22 mouse cellular contexts compared by ENCODE assay signal in genomic region chr5:92107282-92107681, GRCm38 (mm10). TPM values are rescaled to one million over a fixed set of nuclear protein-coding genes. Genes with fewer than 3 reads are reported as not detected.
DNase-seq lines count a peak whose midpoint lies in the region; ATAC-seq and TF ChIP-seq lines count a peak whose summit lies in the region.
"Had no signal": no experiment of that assay in that cellular context is flagged by ENCODE, and none has a peak within 500 bp of the region (broad histone marks: within the 10 kb centered on the region; RNA-seq: fewer than 3 reads in every experiment).

No protein-coding gene starts in this region.

- TF ChIP-seq CTCF in lung, embryonic 14.5 days (IDR thresholded peaks at IDR 0.05; ENCODE audit: low read depth) = no peak

- 77% methylated on average over 4 of the region's 4 CpGs for WGBS in lung, embryonic 14.5 days
- 87% methylated on average over 4 of the region's 4 CpGs for WGBS in hindbrain, embryonic 11.5 days

- DNase-seq in lung, embryonic 14.5 days = peak; percentile 10
- DNase-seq in lung, postnatal 4 days = no peak
- DNase-seq in ES-E14 (ENCODE audit: low read depth, low spot score) = no peak
- no peak for DNase-seq in embryo, embryonic 9.5 days (ENCODE audit: extremely low spot score)
- no peak for DNase-seq in hindbrain, embryonic 11.5 days (ENCODE audit: low spot score)
- DNase-seq in urinary bladder, postnatal 25 days (ENCODE audit: low spot score) = no peak
- DNase-seq: adrenal gland, adult 8-10 months; cerebellum, adult 8-10 months; cerebellum, postnatal 36 days; gastrocnemius, postnatal 14 days; kidney, postnatal 36 days; right cerebral cortex, postnatal 14 days had no signal

- in situ Hi-C loops in ES-E14 (cut with MboI; ENCODE audit: low sequenced_read_pairs in 2 of 2, unreplicated experiment in 2 of 2) = no loop called here

- no peaks in the 10 kb centered on the region for H3K9me3 ChIP-seq in lung, embryonic 14.5 days (ENCODE audit: low read depth, low read length)
- H3K9me3 ChIP-seq in ES-E14 (ENCODE audit: control insufficient read depth, insufficient read depth, low read depth, low read length) = no peaks in the 10 kb centered on the region
- H3K9me3 ChIP-seq in hindbrain, embryonic 11.5 days (ENCODE audit: control insufficient read depth, low read length) = no peaks in the 10 kb centered on the region
- H3K9me3 ChIP-seq: embryonic facial prominence, embryonic 15.5 days; forebrain, embryonic 15.5 days; G1E; hindbrain, embryonic 10.5 days; midbrain, embryonic 12.5 days had no signal

- H3K36me3 ChIP-seq in lung, embryonic 14.5 days (ENCODE audit: insufficient read depth) = no peaks in the 10 kb centered on the region
- H3K36me3 ChIP-seq in ES-E14 (ENCODE audit: control insufficient read depth, insufficient read depth, low read length, poor library complexity, severe bottlenecking) = no peaks in the 10 kb centered on the region
- no peaks in the 10 kb centered on the region for H3K36me3 ChIP-seq in hindbrain, embryonic 11.5 days (ENCODE audit: control insufficient read depth, insufficient read depth, low read length)
- H3K36me3 ChIP-seq: embryonic facial prominence, embryonic 15.5 days; forebrain, embryonic 15.5 days; G1E; hindbrain, embryonic 10.5 days; midbrain, embryonic 12.5 days had no signal

- no peak overlapping the region for H3K27ac ChIP-seq in lung, embryonic 14.5 days (ENCODE audit: low read depth)
- peak overlapping the region; percentile 96 for H3K27ac ChIP-seq in ES-E14 (ENCODE audit: insufficient read depth, low read depth, low read length, poor library complexity, severe bottlenecking)
- H3K27ac ChIP-seq in hindbrain, embryonic 11.5 days (ENCODE audit: low read depth, low read length) = no peak overlapping the region
- H3K27ac ChIP-seq: embryonic facial prominence, embryonic 15.5 days; forebrain, embryonic 15.5 days; hindbrain, embryonic 10.5 days; left cerebral cortex, adult 2 months; liver, embryonic 14.5 days; midbrain, embryonic 12.5 days had no signal

- H3K9ac ChIP-seq in lung, embryonic 14.5 days = no peak overlapping the region
- no peak overlapping the region for H3K9ac ChIP-seq in ES-E14 (ENCODE audit: insufficient read depth, low read depth, low read length, poor library complexity, severe bottlenecking)
- no peak overlapping the region for H3K9ac ChIP-seq in hindbrain, embryonic 11.5 days (ENCODE audit: low read depth, low read length)
- H3K9ac ChIP-seq: embryonic facial prominence, embryonic 15.5 days; forebrain, embryonic 15.5 days; liver, embryonic 14.5 days; midbrain, embryonic 12.5 days had no signal

- ATAC-seq in lung, embryonic 14.5 days (ENCODE audit: insufficient read depth) = no peak
- peak; percentile 76 for ATAC-seq in granulocyte monocyte progenitor cell, adult 5-6 weeks (replicated peaks; ENCODE audit: poor library complexity, severe bottlenecking)
- no peak for ATAC-seq in hindbrain, embryonic 11.5 days (ENCODE audit: low FRiP score)
- ATAC-seq: hindbrain, postnatal 0 days; Patski had no signal

- no peak overlapping the region for H3K4me3 ChIP-seq in lung, embryonic 14.5 days (ENCODE audit: low read depth, low read length)
- no peak overlapping the region for H3K4me3 ChIP-seq in ES-E14 (ENCODE audit: insufficient read depth in 1 of 2, low read depth in 1 of 2, low read length in 2 of 2, poor library complexity in 1 of 2, severe bottlenecking in 1 of 2)
- H3K4me3 ChIP-seq in hindbrain, embryonic 11.5 days (ENCODE audit: low read depth, low read length) = no peak overlapping the region
- H3K4me3 ChIP-seq: embryonic facial prominence, embryonic 15.5 days; forebrain, embryonic 15.5 days; hindbrain, embryonic 10.5 days; left cerebral cortex, adult 2 months; midbrain, embryonic 12.5 days had no signal

- no peaks in the 10 kb centered on the region for H3K4me1 ChIP-seq in lung, embryonic 14.5 days (ENCODE audit: insufficient read depth)
- H3K4me1 ChIP-seq in ES-E14 (ENCODE audit: control insufficient read depth in 2 of 2, insufficient read depth in 2 of 2, low read length in 2 of 2, poor library complexity in 1 of 2) = peaks cover 3 to 16% of the 10 kb centered on the region in 2 experiments
- no peaks in the 10 kb centered on the region for H3K4me1 ChIP-seq in hindbrain, embryonic 11.5 days (replicated peaks; ENCODE audit: control insufficient read depth, insufficient read depth, low read length)

- H3K27me3 ChIP-seq in lung, embryonic 14.5 days (ENCODE audit: insufficient read depth, low read length) = no peaks in the 10 kb centered on the region
- H3K27me3 ChIP-seq in hindbrain, embryonic 11.5 days (ENCODE audit: control insufficient read depth, insufficient read depth, low read length) = no peaks in the 10 kb centered on the region
- H3K27me3 ChIP-seq: embryonic facial prominence, embryonic 15.5 days; forebrain, embryonic 15.5 days; Patski had no signal

- no peak overlapping the region for H3K4me2 ChIP-seq in lung, embryonic 14.5 days
- H3K4me2 ChIP-seq in hindbrain, embryonic 11.5 days (replicated peaks; ENCODE audit: low read depth, low read length) = no peak overlapping the region
- H3K4me2 ChIP-seq: embryonic facial prominence, embryonic 15.5 days; forebrain, embryonic 15.5 days; midbrain, embryonic 12.5 days had no signal

TF ChIP-seq in ES-E14, 5 proteins besides CTCF, POLR2A, EP300 and RAD21:
- TF ChIP-seq ZNF384 (IDR thresholded peaks at IDR 0.05; ENCODE audit: low read depth, low read length) = no peak
- no peak for TF ChIP-seq CHD2 (IDR thresholded peaks at IDR 0.05; ENCODE audit: low read depth, low read length)
- TF ChIP-seq ZC3H11A (IDR thresholded peaks at IDR 0.05; ENCODE audit: borderline replicate concordance, low read depth, low read length) = no peak
- TF ChIP-seq MAFK (IDR thresholded peaks at IDR 0.05; ENCODE audit: insufficient read depth, low read depth, low read length) = no peak
- TF ChIP-seq HCFC1 (IDR thresholded peaks at IDR 0.05; ENCODE audit: borderline replicate concordance, insufficient read depth, low read length) = no peak

RNA-seq across cellular contexts. Expression of gene G3bp2, which starts 23.8 kb away (rescaled TPM):
- 165 and 166 TPM in 2 replicates for polyA plus RNA-seq in lung, embryonic 14.5 days (2014; fragmentation: Nextera tagmentation; extraction: Ambion mirVana)
- 246 and 266 TPM in 2 replicates for total RNA-seq in ES-E14 (2012; rRNA removed)
- total RNA-seq in granulocyte monocyte progenitor cell, adult 5-6 weeks (2014; fragmentation: Nextera tagmentation) = 89.7 and 90.9 TPM in 2 replicates
- total RNA-seq in granulocyte monocyte progenitor cell, adult 5-6 weeks (2017) = 126 and 130 TPM in 2 replicates
- polyA plus RNA-seq in hindbrain, embryonic 11.5 days (2014; fragmentation: Nextera tagmentation; extraction: Ambion mirVana) = 333 and 359 TPM in 2 replicates

RNA-seq across cellular contexts. Expression of gene Uso1, which starts 30.5 kb away (rescaled TPM):
- 27.8 and 28.1 TPM in 2 replicates for polyA plus RNA-seq in lung, embryonic 14.5 days (2014; fragmentation: Nextera tagmentation; extraction: Ambion mirVana)
- 40.7 and 51.6 TPM in 2 replicates for total RNA-seq in ES-E14 (2012; rRNA removed)
- total RNA-seq in granulocyte monocyte progenitor cell, adult 5-6 weeks (2014; fragmentation: Nextera tagmentation) = 49.7 and 51.3 TPM in 2 replicates
- total RNA-seq in granulocyte monocyte progenitor cell, adult 5-6 weeks (2017) = 23.7 and 28.1 TPM in 2 replicates
- 31.3 and 34.1 TPM in 2 replicates for polyA plus RNA-seq in hindbrain, embryonic 11.5 days (2014; fragmentation: Nextera tagmentation; extraction: Ambion mirVana)
